Comparison of ENCODE assay signal across 17 mouse cellular contexts in the genomic region with DNA sequence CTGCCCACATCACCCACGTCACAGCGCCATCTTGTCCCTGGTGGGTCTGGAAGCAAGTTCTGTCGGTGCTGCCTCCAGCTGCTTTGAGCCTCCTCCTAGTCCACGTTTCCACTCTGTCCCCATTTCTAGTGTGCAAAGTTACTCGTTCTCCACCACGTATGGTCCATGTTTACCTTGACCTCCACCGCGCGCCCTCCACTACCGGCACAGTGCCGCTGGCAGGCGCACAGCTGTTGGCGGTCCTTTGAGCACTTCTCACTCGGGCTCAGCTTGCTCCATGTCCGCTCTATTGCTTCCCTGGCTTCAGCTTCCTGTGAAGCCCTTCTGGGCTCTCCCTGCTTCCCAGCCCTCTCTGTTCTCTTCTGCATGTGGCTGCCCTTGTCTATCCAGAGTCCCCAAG. TPM values are rescaled to one million over a fixed set of nuclear protein-coding genes. Genes with fewer than 3 reads are reported as not detected.
"Had no signal": no experiment of that assay in that cellular context is flagged by ENCODE, and none has a peak within 500 bp of the region (broad histone marks: within the 10 kb centered on the region; RNA-seq: fewer than 3 reads in every experiment).

No protein-coding gene starts in this region.

- H3K4me2 ChIP-seq: lung, embryonic 14.5 days had no signal

- H3K9ac ChIP-seq: limb, embryonic 12.5 days; lung, embryonic 14.5 days had no signal

- ATAC-seq: midbrain, embryonic 16.5 days had no signal

- H3K27ac ChIP-seq: kidney, postnatal 0 days; limb, embryonic 12.5 days; neural tube, embryonic 13.5 days had no signal

- DNase-seq: kidney, adult 9 months; kidney, postnatal 36 days; layer of hippocampus, adult 9-11 months; layer of hippocampus, postnatal 36 days; lung, embryonic 14.5 days; lung, postnatal 10 days; lung, postnatal 4 days; retina, postnatal 1 day; right cerebral cortex, postnatal 4 days; spleen, adult 18-20 months; thymus, postnatal 14 days had no signal

- H3K4me3 ChIP-seq: neural tube, embryonic 13.5 days had no signal

- H3K9me3 ChIP-seq: limb, embryonic 12.5 days; midbrain, embryonic 10.5 days; neural tube, embryonic 13.5 days had no signal

- H3K36me3 ChIP-seq: limb, embryonic 12.5 days; midbrain, embryonic 10.5 days; neural tube, embryonic 13.5 days had no signal

RNA-seq across cellular contexts. Expression of a gene that starts 31.7 kb away (rescaled TPM):
- polyA plus RNA-seq: liver, embryonic 16.5 days had no signal

RNA-seq across cellular contexts. Expression of a gene that starts 53.6 kb away (rescaled TPM):
- polyA plus RNA-seq: neural tube, embryonic 13.5 days had no signal
